Mouse (Mus musculus) lung, adult 2 months (tissue): ENCODE data around the gene Ghrh.

Source experiments
- CTCF ChIP-seq: fragments of 200-500 bp; IDR thresholded peaks from 2 replicates; pipeline ENCODE4 v1.5.1; 2011; ENCODE audit warnings: mild to moderate bottlenecking, low read length, control low read depth; ENCODE audit not compliant: insufficient read depth
- POLR2A ChIP-seq: fragments of 200-500 bp; IDR thresholded peaks from 2 replicates; pipeline ENCODE4 v1.6.1; 2011; ENCODE audit warnings: low read depth, mild to moderate bottlenecking, control low read depth, low read length, borderline replicate concordance; ENCODE audit errors: extremely low read depth

- TF ChIP-seq CTCF = peak; percentile 95
- TF ChIP-seq POLR2A = no peak
Observed at GRCm38 (mm10) chr2:157341554-157342270, 5.6 kb downstream of the Ghrh start.
